Mouse (Mus musculus) kidney, adult 18-20 months (tissue): ENCODE results near the gene Rpl7l1.
A peak's percentile ranks its signal among the peaks of the same experiment; 100 is the strongest.
"Not testable (repeated sequence)": the region's sequence is repeated elsewhere in the genome, so short reads cannot be mapped to it uniquely, and the experiment has no call there.

Source experiments
- DNase-seq: peaks from one replicate; pipeline ENCODE4 v3.0.0; 2021

Rpl7l1 gene

GRCm38 (mm10) chr17:46774131-46774472 lies 8.4 kb downstream of the Rpl7l1 start:
- DNase-seq: no peak

DNA sequence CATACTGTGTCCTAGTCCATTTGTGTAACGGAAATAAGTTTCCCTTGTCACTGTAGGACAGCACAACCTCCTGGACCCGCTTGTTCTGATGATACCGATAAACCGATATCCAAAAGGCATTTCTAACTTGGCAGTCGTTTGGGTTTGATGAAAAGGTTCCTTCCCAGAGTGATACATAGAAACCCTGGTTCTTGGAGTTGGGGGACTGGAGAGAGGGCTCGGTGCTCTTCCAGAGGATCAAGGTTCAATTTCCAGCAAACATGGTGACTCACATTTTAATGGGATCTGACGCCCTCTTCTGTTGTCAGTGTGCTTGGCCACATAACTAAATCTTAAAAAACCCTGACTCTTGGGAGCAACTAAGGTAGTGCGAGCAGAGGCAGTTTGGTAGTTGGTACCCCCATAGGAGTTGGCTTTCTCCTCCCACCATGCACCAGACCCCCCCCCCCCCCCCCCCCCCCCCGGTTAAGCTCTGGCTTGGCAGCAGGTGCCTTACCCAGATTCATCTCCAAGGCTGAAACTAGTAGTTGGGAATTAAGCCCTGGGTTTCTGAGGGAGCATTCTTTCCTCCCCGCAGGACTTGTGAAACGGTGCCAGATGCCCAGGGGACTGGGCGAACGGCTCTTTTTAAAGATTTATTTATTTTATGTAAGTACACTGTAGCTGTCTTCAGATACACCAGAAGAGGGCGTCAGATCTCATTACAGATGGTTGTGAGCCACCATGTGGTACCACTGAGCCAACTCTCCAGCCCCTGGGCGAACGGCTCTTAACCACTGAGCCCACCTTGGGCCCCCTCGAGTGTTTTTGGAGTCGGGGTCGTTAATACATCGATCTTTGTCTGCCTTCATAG lies 9.0 kb downstream of the Rpl7l1 start:
- DNase-seq: peak; percentile 24

GRCm38 (mm10) chr17:46772404-46773277 lies 9.8 kb downstream of the Rpl7l1 start, which contains the start of gene 2310039H08Rik:
2310039H08Rik (plus strand) TSS chr17:46772635.
- DNase-seq: peak; percentile 89

- no peak for DNase-seq
These were observed 10.5 kb downstream of the Rpl7l1 start for GRCm38 (mm10) chr17:46772038-46772403.

DNA sequence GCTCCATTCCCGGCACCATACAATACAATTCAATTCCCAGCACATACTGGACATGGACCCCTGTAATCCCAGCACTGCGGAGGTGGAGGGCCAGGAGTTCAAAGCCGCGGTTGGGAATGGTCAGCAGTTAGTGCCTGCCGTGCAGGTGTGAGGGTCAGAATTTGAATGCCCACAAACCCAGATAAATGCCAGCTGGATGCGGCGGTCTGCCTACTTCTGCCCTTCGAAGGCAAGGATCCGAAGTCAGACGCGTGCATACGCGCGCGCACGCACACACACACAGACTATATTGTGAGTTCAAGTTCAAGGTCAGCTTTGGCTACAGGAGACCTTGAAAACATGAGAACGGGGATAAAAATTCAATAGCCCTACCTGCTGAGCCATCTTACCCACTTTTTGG lies 10.9 kb downstream of the Rpl7l1 start:
- no peak for DNase-seq

- DNase-seq: no peak
These were observed 11.4 kb downstream of the Rpl7l1 start for GRCm38 (mm10) chr17:46771025-46771424.

DNA sequence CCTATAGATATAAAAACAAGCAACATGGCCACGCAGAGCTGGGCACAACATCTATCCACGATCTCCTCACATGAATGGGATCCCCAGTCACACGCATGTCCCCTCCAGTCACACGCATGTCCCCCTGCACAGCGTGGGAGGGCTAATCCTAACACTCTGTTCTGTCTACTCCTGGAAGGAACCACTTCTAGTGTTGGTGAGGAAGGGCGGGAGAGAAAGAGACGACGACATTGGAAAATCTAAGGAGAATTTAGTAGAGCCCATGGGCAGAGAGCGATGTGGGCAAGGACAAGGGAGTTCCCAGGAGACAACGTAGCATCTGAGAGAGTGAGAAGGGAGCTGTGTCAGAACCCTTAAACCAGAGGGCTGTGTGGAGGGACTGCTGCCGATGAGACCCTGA lies 11.9 kb downstream of the Rpl7l1 start:
- DNase-seq: no peak

GRCm38 (mm10) chr17:46767868-46768267 lies 14.6 kb downstream of the Rpl7l1 start:
- DNase-seq: no peak

GRCm38 (mm10) chr17:46764916-46765315 lies 17.6 kb downstream of the Rpl7l1 start:
- not testable (repeated sequence) for DNase-seq

- no peak for DNase-seq
These were observed 18.9 kb downstream of the Rpl7l1 start, which contains the start of gene Ptcra for GRCm38 (mm10) chr17:46763544-46763943. Ptcra (minus strand) TSS chr17:46763712.

DNA sequence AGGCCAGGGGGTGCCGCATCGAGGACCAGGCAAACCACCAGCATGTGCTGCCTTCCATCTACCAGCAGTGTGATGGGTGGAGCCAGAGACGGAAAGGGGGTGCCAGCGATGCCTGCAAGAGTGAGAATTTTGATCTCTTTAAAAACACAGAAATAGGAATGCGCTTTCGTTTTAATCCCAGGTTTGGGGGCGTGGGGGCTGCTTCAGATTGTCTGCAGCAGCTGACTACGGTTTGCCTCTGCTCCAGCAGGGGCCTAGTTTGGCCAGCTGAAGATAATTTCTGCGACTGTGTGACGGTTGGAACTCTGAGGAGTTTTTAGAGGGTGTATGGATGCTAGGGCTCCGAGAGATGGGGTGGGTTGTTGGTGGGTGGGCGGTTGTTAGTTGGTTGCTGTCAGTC lies 23.7 kb downstream of the Rpl7l1 start:
- DNase-seq: no peak

DNA sequence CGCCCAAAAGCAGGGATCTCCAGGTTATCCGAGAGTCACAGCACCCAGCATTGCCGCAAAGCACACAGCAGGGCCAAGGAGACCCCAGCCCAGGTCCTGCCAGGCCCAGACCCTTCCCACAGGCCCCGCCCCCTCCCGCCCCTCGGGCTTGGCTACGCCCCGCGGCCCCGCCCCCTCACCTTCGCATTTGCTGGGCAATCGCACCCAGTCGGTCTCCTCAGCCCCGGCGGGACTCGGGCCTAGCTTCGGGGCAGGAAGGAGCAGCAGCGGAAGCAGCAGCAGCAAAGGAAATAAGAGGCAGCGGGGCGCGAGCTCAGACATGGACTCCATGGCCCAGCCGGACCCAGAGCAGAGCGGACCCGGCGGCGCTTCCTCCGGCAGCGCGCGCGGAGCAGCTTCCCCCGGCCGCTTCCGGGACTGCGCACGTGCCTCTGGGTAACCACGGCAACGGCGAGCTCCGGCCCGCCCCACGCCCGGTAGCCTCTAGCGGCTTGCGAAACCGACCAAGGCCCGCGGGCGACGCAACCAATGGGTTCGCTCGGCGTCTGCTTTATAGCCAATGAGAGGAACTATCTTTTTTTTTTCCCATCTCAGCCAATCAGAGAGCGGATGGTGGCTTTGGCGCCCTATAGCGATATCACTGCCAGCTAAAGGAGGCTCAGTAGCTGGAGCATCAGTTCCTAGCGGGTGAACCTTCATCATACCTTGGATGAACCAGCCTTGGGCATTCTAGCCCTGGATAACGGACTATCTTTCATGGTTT lies 30.5 kb downstream of the Rpl7l1 start, which contains the start of gene Cnpy3:
Gene Cnpy3 (minus strand): TSS at position 421 of the 763 bp plus-strand sequence.
- DNase-seq: peak; percentile 95

DNA sequence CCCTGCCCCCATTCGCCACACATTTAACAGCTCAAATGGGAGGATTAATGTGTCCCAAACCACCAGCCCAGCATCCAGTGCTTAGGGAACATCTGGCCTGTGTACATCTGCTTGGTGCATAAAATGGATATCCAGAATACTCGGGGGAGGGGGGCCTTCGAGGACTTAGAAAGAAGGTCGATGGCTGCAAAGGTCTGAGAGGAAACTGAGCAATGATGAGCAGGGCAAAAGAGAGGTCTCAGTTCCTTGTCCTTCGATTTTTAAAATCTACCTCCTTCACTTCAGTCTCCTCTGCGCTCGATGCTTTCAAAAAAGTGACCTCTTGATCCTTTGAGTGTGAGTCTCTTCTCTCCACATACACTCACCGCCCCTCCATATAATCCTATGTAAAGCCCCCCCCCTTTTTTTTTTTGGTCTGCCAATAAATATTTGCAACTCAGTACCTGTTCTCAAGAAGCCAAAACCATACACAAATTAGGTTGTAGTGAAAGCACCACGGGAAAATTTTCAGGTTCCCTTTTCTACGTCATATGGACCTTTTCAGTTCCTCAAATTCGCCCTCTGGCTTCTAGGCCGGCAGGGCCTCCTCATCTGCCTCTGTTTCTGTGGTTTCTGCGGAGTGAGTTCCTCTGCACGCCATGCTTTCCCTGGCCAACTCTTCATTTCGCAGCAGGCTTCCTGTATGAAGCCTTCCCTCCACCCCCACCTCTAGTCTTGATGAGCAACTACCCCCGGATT lies 31.2 kb downstream of the Rpl7l1 start:
- no peak for DNase-seq

GRCm38 (mm10) chr17:46750580-46750979 lies 31.9 kb downstream of the Rpl7l1 start:
- no peak for DNase-seq

- no peak for DNase-seq
These were observed 33.2 kb downstream of the Rpl7l1 start for GRCm38 (mm10) chr17:46749282-46749681.

GRCm38 (mm10) chr17:46747806-46748205 lies 34.7 kb downstream of the Rpl7l1 start:
- no peak for DNase-seq

GRCm38 (mm10) chr17:46747234-46747633 lies 35.2 kb downstream of the Rpl7l1 start:
- DNase-seq: no peak

GRCm38 (mm10) chr17:46745506-46745905 lies 37.0 kb downstream of the Rpl7l1 start:
- DNase-seq: no peak

DNA sequence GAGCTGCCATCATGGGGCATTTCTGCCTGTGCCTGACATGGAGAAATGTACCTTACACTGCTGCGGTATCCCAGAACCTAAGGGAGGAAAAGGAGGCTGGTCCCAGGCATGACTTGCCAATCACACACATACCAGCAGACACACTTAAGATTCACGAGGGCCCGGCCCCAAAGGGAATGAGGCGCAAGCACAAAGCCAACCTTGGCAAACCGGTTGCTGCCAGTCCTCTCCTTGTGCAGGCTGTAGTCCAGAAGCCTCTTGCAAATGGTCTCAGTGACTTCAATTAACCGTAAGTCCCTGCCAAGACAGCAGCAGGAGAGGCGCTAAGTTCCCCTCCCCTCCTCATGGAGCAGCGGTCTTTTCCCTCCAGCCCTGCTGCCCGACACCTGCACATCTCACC lies 39.5 kb downstream of the Rpl7l1 start:
- no peak for DNase-seq

- DNase-seq: no peak
These were observed 41.2 kb downstream of the Rpl7l1 start for GRCm38 (mm10) chr17:46741305-46741704.

DNA sequence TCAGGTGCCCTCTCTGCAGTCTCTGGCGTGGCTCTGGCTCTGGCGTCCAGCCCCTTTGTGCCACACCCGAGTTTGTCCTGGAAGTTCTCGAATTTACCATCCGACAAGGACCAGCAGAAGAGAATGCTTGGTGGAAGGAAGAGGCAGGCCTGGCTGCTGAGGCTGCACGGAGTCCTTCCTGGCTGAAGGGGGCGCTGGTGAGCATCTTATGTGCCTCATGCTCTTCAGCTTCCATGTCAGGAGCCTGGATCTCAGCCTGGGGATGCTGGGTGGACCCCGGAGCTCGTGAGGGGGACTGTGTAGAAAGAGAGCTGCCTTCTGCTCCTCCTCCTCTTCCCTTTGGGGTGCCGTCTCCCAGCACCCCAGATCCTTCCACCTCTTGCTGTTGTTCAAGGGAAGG lies 46.3 kb downstream of the Rpl7l1 start:
- no peak for DNase-seq

GRCm38 (mm10) chr17:46735287-46735686 lies 47.2 kb downstream of the Rpl7l1 start:
- DNase-seq: no peak
